Mouse (Mus musculus) left cerebral cortex, postnatal 25 days (tissue): ENCODE results near the gene Commd8. TPM values are rescaled to one million over a fixed set of nuclear protein-coding genes. Genes with fewer than 3 reads are reported as not detected.

Experiments used
- DNase-seq, 2 experiments: peaks; one replicate each; pipeline ENCODE4 v3.0.0; 2022; ENCODE audit warnings: low spot score in 2 of 2, mixed read lengths in 1 of 2
- intact Hi-C: fragments of 180-260 bp; cut with DNase I; formaldehyde crosslinking; loops from one replicate; pipeline ENCODE4 v1.15.1; 2025
- total RNA-seq, 2 experiments: library from RNA; stranded (reverse); gene quantifications; 2 replicates each; pipeline ENCODE4 v1.2.3; 2021

The Commd8 gene
- 10 to 100 TPM; 83.1 to 91.6 TPM for total RNA-seq

DNA sequence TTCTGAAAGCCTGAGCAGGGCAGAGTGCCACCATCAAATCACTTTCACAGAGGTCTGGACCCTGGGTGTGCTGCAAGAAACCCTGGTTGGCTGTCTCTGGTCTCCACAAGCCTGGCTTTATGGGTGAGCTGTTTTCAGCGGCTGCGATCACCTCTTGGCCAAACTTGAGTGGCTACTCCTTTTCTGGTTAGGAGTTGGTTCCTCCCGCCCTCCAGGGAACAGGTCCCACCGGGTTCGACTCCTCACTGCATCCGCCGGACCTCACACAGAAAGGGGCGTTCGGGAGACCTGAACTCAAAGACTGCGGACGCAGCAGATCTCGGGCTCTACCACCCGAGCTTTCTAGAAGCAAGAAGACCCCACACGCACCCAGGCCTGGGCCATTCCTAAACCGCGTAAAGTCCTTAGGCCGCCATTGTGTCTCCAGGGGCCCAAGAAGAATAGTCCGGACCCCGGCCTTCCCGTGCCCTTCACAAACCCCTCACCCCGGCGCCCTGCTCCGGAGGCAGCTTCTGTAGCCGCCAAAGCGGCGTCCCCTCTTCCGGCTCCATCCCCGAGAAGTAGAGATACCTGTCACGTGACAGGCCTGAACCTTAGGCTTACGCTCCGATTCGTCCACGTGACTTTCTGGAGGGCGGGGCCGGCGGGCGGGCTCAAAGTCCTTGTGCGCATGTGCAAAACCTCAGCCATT lies at the start of gene Commd8:
Gene Commd8 (minus strand): TSS at position 596 of the 691 bp plus-strand sequence.
- intact Hi-C loops: no loop called here
- DNase-seq: peak; percentile 90 to 97

DNA sequence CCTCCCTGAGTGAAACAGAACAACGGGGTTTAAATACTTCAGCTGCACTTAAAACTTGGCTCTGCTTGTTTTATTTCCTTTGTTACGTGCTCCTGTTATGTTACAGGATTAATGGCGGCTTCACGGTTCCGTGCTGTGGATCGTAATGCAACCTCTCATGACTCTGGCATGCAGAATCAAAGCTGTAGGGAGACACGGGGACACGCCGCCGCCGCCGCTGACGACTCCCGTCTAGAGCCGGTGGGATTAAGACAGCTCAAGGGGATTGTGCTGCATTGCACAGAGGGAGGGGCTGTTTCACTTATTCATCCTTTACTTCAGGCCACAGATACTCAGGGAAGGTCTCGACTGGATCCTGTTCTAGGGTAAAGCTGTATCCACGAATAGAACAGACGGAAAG lies 43.8 kb upstream of the Commd8 start:
- intact Hi-C loops: no loop called here
- DNase-seq: no peak

DNA sequence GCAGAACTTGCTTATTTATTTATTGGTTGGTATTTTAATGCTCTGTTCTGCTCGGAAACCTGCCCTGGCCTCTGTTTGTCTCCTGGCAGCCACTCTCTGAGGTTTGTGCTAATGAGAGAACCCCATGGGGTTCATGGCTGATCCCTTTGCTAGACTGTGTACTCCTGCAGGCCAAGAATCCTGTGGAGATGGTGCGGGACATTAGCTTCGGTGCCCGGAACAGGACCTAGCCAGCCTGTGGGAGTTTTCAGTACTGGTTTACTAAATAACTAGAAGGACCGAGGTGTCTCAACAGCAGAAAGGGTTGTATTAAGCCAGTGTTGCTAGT lies 42.8 kb upstream of the Commd8 start:
- intact Hi-C loops: no loop called here
- no peak for DNase-seq

DNA sequence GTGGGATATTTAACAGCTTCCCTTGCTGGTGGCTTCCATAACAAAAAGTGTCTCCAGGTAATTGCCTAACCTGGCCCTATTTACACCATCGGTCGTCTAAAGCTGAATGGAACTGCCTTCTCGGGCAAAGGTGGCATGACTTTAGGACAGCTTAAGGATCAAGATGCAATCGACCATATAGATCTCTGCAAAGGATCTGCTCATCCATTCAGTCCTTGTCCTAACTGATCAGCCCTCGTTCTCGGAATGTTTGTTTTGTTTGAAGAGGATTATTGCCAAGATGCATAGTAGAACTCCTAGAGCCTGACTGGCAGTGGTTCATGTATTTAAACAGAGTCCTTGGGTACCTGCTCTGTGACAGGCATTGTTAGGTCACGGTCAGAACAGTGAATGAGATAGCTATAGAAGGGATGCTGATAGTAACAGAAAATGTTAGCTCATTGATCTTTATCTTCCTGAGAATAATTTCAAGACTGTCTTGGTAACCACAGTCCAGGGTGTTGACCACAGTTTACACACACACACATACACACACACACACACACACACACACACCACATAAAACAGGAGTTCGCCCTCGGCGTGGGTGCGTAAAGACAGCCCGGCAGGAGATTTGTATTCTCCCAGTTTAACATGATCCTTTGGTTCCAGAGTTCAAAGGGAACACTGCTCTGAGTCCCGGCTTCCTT lies 42.3 kb upstream of the Commd8 start:
- DNase-seq: no peak
- intact Hi-C loops: no loop called here

DNA sequence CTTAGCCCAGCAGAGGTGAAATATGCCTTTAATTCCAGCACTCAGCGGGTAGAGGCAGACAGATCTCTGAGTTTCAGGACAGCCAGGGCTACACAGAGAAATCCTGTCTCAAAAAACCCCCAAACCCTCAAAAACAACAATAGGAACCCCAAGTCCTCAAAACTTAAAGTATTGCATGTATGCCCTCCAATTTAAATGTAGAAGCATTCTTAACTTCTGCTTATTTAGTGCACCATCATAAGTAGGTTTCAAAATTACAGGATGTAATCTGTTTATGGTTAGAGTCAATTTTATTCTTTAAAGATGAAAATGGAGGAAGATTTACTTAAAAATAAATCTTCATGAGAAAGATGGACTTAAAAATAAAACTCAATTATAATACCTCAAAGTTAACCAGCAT lies 40.5 kb upstream of the Commd8 start:
- DNase-seq: no peak
- intact Hi-C loops: no loop called here

DNA sequence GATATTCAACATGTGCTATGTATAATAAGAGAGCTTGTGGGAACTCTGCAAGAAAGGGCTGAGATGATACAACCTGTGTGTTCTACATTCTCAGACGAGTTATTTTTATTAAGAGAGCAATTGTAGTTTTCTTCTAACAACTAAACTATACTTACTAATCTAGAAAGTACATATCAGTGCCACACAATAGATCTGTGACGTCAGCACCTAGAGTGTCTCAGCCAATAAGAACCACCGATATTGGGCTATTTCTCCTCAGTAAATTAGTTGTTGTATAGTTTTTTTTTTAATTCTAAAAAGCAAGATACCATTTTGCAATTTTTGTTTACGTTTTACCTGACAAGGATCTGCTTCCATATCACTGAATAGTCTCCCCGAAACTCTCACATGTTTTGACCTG lies 37.3 kb upstream of the Commd8 start:
- no peak for DNase-seq
- intact Hi-C loops: no loop called here

DNA sequence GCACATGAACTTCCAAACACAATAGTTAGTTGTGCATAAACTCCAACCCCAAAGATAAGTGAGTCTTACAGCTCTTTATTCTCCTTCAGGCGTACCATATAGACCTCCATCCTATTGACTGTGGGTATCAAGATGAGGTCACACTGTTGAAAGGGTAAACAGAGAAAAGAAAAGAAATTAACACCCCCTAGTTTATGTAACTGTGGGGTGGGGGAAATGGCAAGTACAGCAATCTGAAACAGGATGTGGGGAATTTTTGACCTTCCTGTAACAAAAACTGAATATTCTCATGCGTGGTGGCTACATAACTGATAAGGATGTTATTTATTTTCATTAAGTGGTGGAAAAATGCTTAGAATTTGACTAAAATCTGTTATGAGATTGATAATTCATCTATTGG lies 36.5 kb upstream of the Commd8 start:
- DNase-seq: no peak
- intact Hi-C loops: loop anchor here (5.0 kb wide), 1 partner anchor 353 kb away; the partner anchor contains the start of gene Nfxl1

DNA sequence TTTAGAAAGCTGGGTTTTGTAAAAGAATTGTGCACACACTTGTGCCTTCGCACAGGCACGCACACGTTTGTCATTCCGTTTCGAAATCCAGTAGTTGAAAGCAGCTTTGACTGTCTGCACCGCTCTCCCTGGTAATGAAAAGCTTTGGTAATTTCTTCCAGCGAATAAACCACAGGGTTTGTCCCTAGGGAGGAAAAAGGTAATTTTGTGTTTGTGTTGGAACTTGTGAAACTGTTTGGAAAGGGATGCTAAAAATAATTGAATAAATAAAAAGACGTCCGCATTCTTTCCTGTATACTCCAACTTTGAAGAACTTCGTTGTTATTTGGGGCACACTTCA lies 35.7 kb upstream of the Commd8 start:
- intact Hi-C loops: loop anchor here (5.0 kb wide), 1 partner anchor 354 kb away; the partner anchor contains the start of gene Nfxl1

DNA sequence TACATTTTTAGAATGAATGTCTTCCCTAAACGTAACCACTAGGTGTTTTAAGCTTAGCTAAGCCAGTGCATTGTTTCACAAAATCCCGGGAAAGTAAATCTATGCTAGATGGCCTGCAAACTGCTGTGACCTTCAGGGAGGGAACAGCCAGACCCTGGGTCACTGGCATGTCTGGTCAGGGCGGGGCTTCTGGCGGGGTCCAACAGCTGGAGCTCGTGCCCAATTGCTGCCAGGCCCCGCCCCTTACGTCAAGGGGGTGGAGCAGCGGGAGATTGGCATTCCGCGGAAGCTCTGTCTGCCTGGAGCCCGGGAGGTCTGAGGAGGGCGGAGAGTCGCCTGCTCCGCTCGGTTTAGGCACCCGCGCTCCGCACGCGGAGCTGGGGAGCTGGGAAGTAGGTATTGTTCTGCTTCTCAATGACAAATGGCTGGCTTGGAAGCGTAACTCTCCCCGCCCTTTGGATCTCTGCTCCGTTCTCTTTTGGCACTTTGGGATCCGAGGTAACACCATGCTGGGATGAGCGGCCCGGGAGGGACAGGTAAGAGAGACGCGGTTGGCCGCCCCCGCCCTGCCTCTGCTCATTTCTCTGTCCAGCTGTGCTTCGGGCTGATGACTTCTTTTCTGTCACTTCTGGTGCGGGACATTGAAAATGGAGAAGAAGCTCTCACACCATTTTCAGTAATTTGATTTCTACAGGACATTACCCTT lies 35.2 kb upstream of the Commd8 start:
- intact Hi-C loops: loop anchor here (5.0 kb wide), 1 partner anchor 354 kb away; the partner anchor contains the start of gene Nfxl1
- peak; percentile 79 to 89 for DNase-seq

More for the DNA sequence above, 35.7 kb upstream of the Commd8 start:
- DNase-seq: no peak

DNA sequence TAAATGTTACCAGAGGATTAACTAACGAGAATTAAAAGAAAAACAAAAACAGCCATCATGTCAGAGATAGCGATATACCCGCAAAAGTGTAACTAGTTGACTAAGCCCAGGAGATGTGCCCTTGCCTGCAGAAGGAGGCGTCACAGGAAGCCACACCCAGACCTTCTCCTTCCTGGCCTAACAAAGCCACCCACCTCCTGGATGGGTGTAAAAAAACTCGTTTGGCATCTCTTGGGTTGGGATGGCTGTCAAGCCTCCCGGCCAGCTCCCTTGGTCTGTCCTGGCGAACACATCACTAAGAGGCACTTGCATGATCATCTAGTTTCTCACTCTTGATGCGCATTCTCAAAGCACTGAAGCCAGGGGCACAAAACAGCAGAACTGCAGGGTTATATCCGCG lies 34.0 kb upstream of the Commd8 start:
- no peak for DNase-seq
- intact Hi-C loops: loop anchor here (5.0 kb wide), 1 partner anchor 355 kb away; the partner anchor contains the start of gene Nfxl1

DNA sequence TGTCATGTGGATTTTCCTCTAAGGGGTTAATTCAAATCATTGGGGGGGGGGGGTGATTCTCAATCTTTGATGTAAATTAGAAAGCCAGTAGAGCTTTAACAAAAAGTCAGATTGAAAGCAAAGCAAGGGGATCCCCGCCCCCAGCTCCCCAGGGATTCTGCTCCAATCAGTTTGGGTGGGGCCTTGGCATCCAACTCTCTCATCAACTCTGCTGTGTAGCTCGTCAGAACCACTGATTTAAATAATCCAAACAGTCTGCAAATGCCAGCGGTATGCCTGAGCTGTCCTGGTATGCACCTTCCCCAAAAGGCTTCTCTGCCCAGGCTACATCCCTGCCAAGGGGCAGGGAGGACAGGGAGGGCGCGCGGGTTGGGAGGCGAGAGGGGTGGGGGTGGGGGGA lies 33.6 kb upstream of the Commd8 start:
- no peak for DNase-seq

DNA sequence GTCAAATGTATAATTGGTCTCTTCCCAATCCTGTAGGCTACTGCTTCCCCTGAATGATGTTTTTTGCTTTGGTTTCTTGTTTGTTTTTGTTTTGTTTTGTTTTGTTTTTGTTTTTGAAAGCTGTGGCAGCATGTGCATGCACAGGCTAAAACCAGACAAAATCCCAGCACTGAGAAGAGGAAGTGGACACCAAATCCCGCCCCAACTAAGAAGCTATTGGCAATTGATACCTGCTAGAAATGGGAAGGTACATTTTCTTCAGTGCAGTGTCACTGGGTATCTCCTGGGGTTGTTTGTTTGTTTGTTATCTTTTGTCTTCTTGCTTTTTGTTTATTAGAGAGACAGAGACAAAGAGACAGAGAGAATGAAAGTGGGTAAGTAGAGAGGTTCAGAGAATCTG lies 27.5 kb upstream of the Commd8 start:
- DNase-seq: no peak
- intact Hi-C loops: no loop called here

More for the DNA sequence above, 33.6 kb upstream of the Commd8 start:
- intact Hi-C loops: loop anchor here (5.0 kb wide), 1 partner anchor 356 kb away; the partner anchor contains the start of gene Nfxl1

DNA sequence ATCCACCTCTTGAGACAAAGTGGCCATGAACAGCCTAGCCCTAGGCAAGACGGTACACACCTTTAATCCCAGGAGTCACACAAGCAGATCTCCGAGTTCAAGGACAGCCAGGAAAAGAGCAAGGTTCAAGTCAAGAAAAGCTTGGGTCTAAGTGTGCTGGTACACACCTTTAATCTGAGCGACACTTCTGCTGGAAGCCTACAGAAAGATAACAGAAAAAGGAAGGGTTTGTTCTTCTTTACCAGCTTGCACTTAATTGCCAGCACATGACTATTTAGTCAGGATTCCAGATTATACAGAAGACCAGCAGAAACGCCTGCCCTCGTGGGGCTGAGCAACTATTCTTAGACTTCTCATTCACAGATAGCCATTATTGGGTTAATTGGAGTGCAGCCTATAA lies 23.9 kb upstream of the Commd8 start:
- DNase-seq: no peak
- intact Hi-C loops: no loop called here

DNA sequence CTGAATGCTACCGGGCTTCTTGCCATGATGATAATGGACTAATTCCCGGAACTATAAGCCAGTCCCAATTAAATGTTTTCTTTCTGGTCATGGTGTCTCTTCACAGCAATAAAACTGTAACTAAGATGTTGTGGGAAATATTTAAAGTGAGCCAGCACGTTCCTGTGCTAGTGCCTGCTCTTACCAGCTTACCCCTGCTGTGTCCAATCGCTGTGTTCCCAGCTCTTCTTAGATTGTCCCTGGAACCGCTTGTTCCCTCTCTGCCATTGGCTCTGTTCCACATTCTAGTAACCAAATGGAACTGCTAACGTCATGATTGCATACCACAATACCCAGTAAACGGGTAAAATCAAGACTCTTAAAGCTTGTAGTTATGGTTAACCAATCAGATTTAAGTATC lies 23.2 kb upstream of the Commd8 start:
- intact Hi-C loops: no loop called here
- DNase-seq: no peak

DNA sequence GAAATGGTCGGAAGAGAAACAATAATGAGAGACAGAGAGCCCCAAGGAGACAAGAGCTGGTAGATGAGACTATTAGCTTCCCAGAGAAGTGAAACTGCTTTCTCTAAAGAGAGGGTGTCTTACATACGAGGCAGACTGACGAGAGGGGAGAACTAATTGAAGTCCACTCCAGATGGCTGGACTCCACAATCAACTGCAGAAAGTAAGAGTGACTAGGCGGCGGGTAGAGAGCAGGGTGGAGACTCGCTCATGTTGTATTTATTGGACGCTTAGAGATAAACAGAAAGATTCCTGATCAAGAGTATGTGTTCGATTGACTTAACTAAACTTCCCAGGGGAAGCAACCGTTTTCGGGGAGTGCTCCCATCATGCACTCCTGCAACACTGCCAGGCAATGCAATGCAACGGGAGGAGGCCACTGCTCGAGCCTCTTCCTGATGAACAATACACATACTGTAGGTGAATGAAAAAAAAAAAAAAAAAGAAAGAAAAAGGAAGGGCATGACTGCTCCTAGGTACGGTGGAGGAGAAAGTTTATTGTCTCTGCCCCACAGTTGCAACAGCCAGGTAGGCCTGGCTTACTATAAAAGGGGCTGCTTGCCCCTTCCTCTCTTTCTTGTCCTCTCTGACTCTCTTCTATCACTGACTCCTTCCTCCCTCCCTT lies 16.6 kb upstream of the Commd8 start:
- intact Hi-C loops: no loop called here
- DNase-seq: no peak

DNA sequence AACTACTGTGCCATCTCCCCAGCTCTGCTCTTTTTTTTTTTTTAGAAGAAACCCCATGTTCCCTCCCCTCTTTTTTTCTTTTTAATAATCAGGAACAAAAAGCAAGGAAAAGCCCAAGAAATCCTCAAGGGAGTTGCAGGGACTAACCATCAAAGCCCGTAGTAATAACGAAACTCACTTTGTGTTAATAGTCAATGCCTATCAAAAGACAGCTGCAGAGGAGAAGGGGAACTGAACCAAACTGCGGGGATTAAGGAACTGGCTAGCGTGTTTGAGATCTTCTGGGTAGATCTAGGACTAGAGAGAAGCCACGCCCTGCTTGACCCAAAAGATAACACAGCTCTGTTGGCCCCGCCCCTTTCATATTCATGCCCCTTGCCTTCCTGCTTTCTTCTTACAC lies 15.9 kb upstream of the Commd8 start:
- intact Hi-C loops: no loop called here
- DNase-seq: no peak

DNA sequence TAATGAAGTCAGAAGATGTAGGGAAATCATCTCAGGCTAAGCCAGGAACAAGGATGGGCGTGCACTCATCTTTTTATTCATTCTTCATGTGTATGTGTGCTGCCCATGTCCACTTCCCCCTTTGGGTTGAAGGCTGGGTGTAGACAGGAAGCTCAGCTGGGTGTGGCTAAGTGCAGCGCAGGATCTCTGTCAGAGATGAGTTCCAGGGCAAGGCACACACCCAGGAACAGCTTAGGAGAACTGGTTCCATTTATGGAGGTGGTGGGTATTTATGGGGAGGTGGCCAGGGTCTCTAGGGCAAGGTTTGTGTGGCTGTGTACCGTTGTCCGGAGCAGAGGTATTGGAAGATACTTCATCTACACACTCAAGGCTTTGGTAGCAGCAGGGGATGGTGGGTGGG lies 14.8 kb upstream of the Commd8 start:
- DNase-seq: no peak
- intact Hi-C loops: no loop called here

DNA sequence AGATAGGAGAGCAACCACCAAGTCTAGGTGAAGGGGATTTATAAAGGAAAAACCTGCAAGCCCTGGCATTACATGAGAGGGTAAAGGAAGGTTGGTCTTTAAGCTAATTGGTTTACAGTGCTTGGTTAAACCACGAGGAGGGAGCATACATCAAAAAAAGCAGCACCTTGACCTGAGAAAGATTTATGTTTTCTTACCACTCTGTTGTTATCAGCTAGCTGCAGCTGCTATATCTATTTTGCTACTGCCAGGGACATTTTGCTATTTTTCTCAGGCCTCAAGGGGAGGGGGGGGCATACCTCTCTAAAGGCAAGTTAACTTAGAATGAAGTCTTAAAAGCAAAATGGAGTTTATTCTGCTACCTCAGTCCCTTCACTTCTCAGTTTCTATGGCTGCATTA lies 13.2 kb upstream of the Commd8 start:
- DNase-seq: no peak
- intact Hi-C loops: no loop called here

DNA sequence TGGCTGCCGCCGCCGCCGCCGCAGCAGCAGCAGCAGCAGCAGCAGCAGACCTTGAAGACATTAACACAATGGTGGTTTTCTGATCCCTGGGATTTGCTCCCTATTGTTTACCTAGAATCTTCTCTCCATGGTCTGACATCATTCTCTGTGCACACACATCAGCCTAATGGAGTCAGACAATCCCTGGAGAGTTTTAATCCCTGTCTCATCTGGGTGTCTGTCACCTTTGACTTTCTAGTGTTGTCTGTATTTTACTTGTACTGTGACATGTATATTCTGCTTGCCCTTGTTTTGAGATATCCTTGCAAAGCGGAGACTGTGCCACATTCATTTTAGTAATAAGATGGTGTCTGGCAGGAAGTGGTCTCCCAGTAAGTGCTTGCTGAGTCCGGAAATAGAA lies 7.5 kb upstream of the Commd8 start:
- intact Hi-C loops: loop anchor here (10.0 kb wide), 1 partner anchor 671 kb away; no protein-coding TSS in a partner anchor
- no peak for DNase-seq

DNA sequence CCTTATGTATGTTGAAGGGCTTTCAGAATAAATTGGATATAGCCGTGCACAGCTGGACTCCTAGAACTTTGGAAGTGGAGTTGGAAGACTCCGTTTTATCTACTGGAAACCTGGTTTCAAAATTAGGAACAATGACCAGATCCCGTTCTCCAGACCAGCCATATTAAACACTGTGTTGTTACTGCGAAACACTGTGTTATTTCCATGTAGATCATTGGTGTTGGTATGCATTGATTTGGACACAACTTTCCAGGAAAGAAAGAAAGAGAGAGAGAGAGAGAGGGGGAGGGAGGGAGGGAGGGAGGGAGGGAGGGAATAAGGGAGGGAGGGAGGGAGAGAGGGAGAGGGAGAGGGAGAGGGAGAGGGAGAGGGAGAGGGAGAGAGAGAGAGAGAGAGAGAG lies 7.1 kb upstream of the Commd8 start:
- intact Hi-C loops: loop anchor here (10.0 kb wide), 1 partner anchor 670 kb away; no protein-coding TSS in a partner anchor
- no peak for DNase-seq
